Comparison of ENCODE assay signal across 24 mouse cellular contexts in genomic region chr1:134643702-134644101, GRCm38 (mm10). TPM values are rescaled to one million over a fixed set of nuclear protein-coding genes. Genes with fewer than 3 reads are reported as not detected.
DNase-seq lines count a peak whose midpoint lies in the region; ATAC-seq lines count a peak whose summit lies in the region.
"Had no signal": no experiment of that assay in that cellular context is flagged by ENCODE, and none has a peak within 500 bp of the region (broad histone marks: within the 10 kb centered on the region; RNA-seq: fewer than 3 reads in every experiment).

No protein-coding gene starts in this region.

- 43% methylated on average over 6 of the region's 6 CpGs for WGBS in lung, embryonic 15.5 days
- WGBS in hindbrain, embryonic 12.5 days = 81% methylated on average over 6 of the region's 6 CpGs
- 82% methylated on average over 6 of the region's 6 CpGs for WGBS in hindbrain, embryonic 16.5 days
- 70% methylated on average over 6 of the region's 6 CpGs for WGBS in embryonic facial prominence, embryonic 10.5 days

- H3K4me1 ChIP-seq in lung, embryonic 15.5 days = peaks cover 30% of the 10 kb centered on the region
- peaks cover 23% of the 10 kb centered on the region for H3K4me1 ChIP-seq in hindbrain, embryonic 12.5 days
- peaks cover 14% of the 10 kb centered on the region for H3K4me1 ChIP-seq in hindbrain, embryonic 16.5 days (ENCODE audit: control insufficient read depth, insufficient read depth, low read depth, low read length)
- peaks cover 23% of the 10 kb centered on the region for H3K4me1 ChIP-seq in embryonic facial prominence, embryonic 10.5 days

- H3K27ac ChIP-seq in lung, embryonic 15.5 days = peak overlapping the region; percentile 2; the same call in 1 of the 2 replicates
- no peak overlapping the region for H3K27ac ChIP-seq in hindbrain, embryonic 12.5 days
- no peak overlapping the region for H3K27ac ChIP-seq in hindbrain, embryonic 16.5 days (ENCODE audit: low read depth, low read length)
- no peak overlapping the region for H3K27ac ChIP-seq in embryonic facial prominence, embryonic 10.5 days (replicated peaks)
- H3K27ac ChIP-seq: embryonic facial prominence, embryonic 13.5 days; forebrain, embryonic 13.5 days; heart, adult 2 months; heart, embryonic 10.5 days; heart, embryonic 13.5 days; hindbrain, embryonic 15.5 days had no signal

- H3K27me3 ChIP-seq in lung, embryonic 15.5 days = peaks cover 64% of the 10 kb centered on the region
- H3K27me3 ChIP-seq in hindbrain, embryonic 12.5 days = peaks cover 58% of the 10 kb centered on the region
- H3K27me3 ChIP-seq in hindbrain, embryonic 16.5 days (replicated peaks; ENCODE audit: control insufficient read depth, insufficient read depth, low read length) = peaks cover 11% of the 10 kb centered on the region
- peaks cover 73% of the 10 kb centered on the region for H3K27me3 ChIP-seq in embryonic facial prominence, embryonic 10.5 days (replicated peaks; ENCODE audit: low read depth, poor library complexity, severe bottlenecking)

- no peaks in the 10 kb centered on the region for H3K36me3 ChIP-seq in lung, embryonic 15.5 days
- no peaks in the 10 kb centered on the region for H3K36me3 ChIP-seq in hindbrain, embryonic 12.5 days
- no peaks in the 10 kb centered on the region for H3K36me3 ChIP-seq in hindbrain, embryonic 16.5 days (ENCODE audit: control insufficient read depth, insufficient read depth, low read length)
- no peaks in the 10 kb centered on the region for H3K36me3 ChIP-seq in embryonic facial prominence, embryonic 10.5 days (replicated peaks)
- H3K36me3 ChIP-seq: embryonic facial prominence, embryonic 13.5 days; heart, embryonic 10.5 days; heart, embryonic 13.5 days; hindbrain, embryonic 15.5 days had no signal

- H3K4me2 ChIP-seq in lung, embryonic 15.5 days = no peak overlapping the region
- H3K4me2 ChIP-seq in hindbrain, embryonic 12.5 days (replicated peaks) = no peak overlapping the region
- H3K4me2 ChIP-seq in hindbrain, embryonic 16.5 days (ENCODE audit: low read length) = no peak overlapping the region
- H3K4me2 ChIP-seq: embryonic facial prominence, embryonic 13.5 days; forebrain, embryonic 13.5 days; heart, embryonic 13.5 days; hindbrain, embryonic 15.5 days had no signal

- no peaks in the 10 kb centered on the region for H3K9me3 ChIP-seq in lung, embryonic 15.5 days
- no peaks in the 10 kb centered on the region for H3K9me3 ChIP-seq in hindbrain, embryonic 12.5 days (replicated peaks)
- no peaks in the 10 kb centered on the region for H3K9me3 ChIP-seq in hindbrain, embryonic 16.5 days (ENCODE audit: control insufficient read depth, low read length)
- H3K9me3 ChIP-seq in embryonic facial prominence, embryonic 10.5 days = no peaks in the 10 kb centered on the region
- H3K9me3 ChIP-seq: embryonic facial prominence, embryonic 13.5 days; forebrain, embryonic 13.5 days; heart, embryonic 10.5 days; heart, embryonic 13.5 days; hindbrain, embryonic 15.5 days had no signal

- DNase-seq in R1 (ENCODE audit: low read depth, low spot score) (peak; percentile 34), ZHBTc4 (ENCODE audit: low read depth, low spot score) (peak; percentile 48)
- DNase-seq in lung, postnatal 10 days = peak; percentile 21
- DNase-seq in cerebellum, adult 9-11 months = no peak
- no peak for DNase-seq in embryonic facial prominence, embryonic 10.5 days (ENCODE audit: low spot score)
- DNase-seq: adrenal gland, postnatal 10 days; adrenal gland, postnatal 36 days; cerebellum, adult 18-20 months; cerebellum, postnatal 25 days; forebrain, postnatal 0 days; gastrocnemius, postnatal 25 days; heart, adult 2 months; heart, postnatal 14 days; heart, postnatal 4 days had no signal

- H3K9ac ChIP-seq in lung, embryonic 15.5 days = no peak overlapping the region
- no peak overlapping the region for H3K9ac ChIP-seq in hindbrain, embryonic 12.5 days
- H3K9ac ChIP-seq in hindbrain, embryonic 16.5 days (ENCODE audit: low read depth, low read length) = no peak overlapping the region
- H3K9ac ChIP-seq: embryonic facial prominence, embryonic 13.5 days; forebrain, embryonic 13.5 days; forebrain, postnatal 0 days; heart, embryonic 13.5 days; hindbrain, embryonic 15.5 days had no signal

- no peak for ATAC-seq in lung, embryonic 15.5 days (ENCODE audit: borderline replicate concordance, extremely low read depth, low FRiP score, low TSS enrichment)
- no peak for ATAC-seq in hindbrain, embryonic 12.5 days (ENCODE audit: low FRiP score)
- ATAC-seq in hindbrain, embryonic 16.5 days = no peak
- ATAC-seq: CD4-positive, CD25-positive, alpha-beta regulatory T cell, adult 4 months; forebrain, embryonic 13.5 days; forebrain, postnatal 0 days had no signal

- no peak overlapping the region for H3K4me3 ChIP-seq in lung, embryonic 15.5 days
- H3K4me3 ChIP-seq in hindbrain, embryonic 12.5 days = no peak overlapping the region
- no peak overlapping the region for H3K4me3 ChIP-seq in hindbrain, embryonic 16.5 days (ENCODE audit: low read length)
- H3K4me3 ChIP-seq in embryonic facial prominence, embryonic 10.5 days = no peak overlapping the region
- H3K4me3 ChIP-seq: embryonic facial prominence, embryonic 13.5 days; erythroblast, embryonic 14.5 days; forebrain, embryonic 13.5 days; heart, adult 2 months; heart, embryonic 10.5 days; heart, embryonic 13.5 days; hindbrain, embryonic 15.5 days had no signal

RNA-seq across cellular contexts. Expression of gene Syt2, which starts 2.8 kb away (rescaled TPM):
- 0.37 and 0.48 TPM in 2 replicates for polyA plus RNA-seq in lung, embryonic 15.5 days (2015; fragmentation: Nextera tagmentation; extraction: Ambion mirVana)
- 4.1 and 4.5 TPM in 2 replicates for polyA plus RNA-seq in hindbrain, embryonic 12.5 days (2016; fragmentation: Nextera tagmentation; extraction: Ambion mirVana)
- 11.9 and 14.9 TPM in 2 replicates for polyA plus RNA-seq in hindbrain, embryonic 16.5 days (2015; fragmentation: Nextera tagmentation; extraction: Ambion mirVana)
- polyA plus RNA-seq in embryonic facial prominence, embryonic 10.5 days (2016; fragmentation: Nextera tagmentation; extraction: Ambion mirVana) = 3.6 and 3.8 TPM in 2 replicates

Comparison
In these comparisons a context has a peak if more than half of its experiments do, and no peak if none do; other contexts are left out.
1. DNase-seq: peak in R1 (single experiment), ZHBTc4 (single experiment) and lung, postnatal 10 days (single experiment); none in cerebellum, adult 9-11 months (single experiment) and embryonic facial prominence, embryonic 10.5 days (single experiment).